Mouse (Mus musculus) erythroblast, adult 5-6 weeks (primary cell): ENCODE data around the gene Myh7b. TPM values are rescaled to one million over a fixed set of nuclear protein-coding genes. Genes with fewer than 3 reads are reported as not detected.

Experiments used
- ATAC-seq: replicated peaks from 2 replicates; pipeline ENCODE4 v1.8.0; 2016; ENCODE audit warnings: moderate number of reproducible peaks, mild to moderate bottlenecking, moderate TSS enrichment, inconsistent platforms; ENCODE audit not compliant: poor library complexity, low FRiP score, severe bottlenecking
- total RNA-seq, 2 experiments: library from RNA; stranded (forward) in 1 of 2; stranded (reverse) in 1 of 2; fragments of 150-400 nt in 1 of 2; fragments of 200-764, 138-1000 nt in 1 of 2; gene quantifications; 2 replicates each; pipeline versions ENCODE4 v1.2.3 to v1.2.4; 2015 to 2017; ENCODE audit warnings: low replicate concordance in 2 of 2

The Myh7b gene
- total RNA-seq, 2 experiments from 2014 or later: not detected

DNA sequence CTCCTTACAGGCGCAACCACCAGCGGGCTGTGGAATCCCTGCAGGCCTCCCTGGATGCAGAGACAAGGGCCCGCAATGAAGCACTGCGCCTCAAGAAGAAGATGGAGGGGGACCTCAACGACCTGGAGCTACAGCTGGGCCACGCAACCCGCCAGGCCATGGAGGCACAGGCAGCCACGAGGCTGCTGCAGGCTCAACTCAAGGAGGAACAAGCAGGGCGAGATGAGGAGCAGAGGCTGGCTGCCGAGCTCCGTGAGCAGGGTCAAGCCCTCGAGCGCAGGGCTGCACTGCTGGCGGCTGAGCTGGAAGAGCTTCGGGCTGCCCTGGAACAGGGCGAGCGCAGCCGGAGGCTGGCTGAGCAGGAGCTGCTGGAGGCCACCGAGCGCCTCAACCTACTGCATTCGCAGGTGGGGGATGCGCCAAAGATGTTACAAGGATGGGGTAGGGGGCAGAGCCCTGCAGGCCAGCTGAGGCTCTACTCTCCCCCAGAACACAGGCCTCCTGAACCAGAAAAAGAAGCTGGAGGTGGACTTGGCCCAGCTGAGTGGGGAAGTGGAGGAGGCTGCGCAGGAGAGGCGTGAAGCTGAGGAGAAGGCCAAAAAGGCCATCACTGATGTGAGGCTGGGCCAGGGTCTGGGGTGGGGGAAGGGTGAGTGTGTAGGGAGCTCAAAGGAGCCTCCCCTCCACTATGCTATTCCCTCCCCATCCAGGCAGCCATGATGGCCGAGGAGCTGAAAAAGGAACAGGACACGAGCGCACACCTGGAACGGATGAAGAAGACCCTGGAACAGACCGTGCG, 21.3 kb downstream of the Myh7b start:
- ATAC-seq: no peak

DNA sequence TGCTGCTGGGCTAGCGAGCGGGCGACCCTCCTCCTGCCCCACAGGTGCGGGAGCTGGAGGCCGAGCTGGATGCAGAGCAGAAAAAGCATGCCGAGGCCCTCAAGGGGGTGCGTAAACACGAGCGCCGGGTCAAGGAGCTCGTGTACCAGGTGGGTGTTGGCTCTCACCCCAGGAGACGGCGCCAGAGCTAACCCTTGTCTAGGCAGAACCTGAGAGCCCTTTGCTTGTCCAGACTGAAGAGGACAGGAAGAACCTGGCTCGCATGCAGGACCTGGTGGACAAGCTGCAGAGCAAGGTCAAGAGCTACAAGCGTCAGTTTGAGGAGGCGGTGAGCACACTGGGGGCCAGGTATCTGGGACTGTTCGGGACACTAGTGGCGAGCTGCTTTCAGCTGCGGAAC, 22.1 kb downstream of the Myh7b start:
- no peak for ATAC-seq

DNA sequence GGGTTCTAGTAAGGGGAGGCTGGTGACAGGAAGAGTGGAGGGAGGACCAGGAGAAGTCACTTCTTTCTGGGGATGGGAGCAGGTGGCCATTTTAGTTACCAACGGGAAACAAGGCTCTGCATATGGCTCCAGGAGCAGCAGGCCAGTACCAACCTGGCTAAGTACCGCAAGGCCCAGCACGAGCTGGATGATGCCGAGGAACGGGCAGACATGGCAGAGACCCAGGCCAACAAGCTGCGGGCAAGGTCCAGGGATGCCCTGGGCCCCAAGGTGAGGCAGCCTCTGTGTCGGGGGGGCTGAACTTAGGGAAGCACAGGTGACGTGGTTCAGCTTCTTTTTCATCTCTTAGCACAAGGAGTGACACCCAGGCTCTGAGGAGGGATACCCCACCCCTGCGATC, 22.7 kb downstream of the Myh7b start:
- no peak for ATAC-seq

DNA sequence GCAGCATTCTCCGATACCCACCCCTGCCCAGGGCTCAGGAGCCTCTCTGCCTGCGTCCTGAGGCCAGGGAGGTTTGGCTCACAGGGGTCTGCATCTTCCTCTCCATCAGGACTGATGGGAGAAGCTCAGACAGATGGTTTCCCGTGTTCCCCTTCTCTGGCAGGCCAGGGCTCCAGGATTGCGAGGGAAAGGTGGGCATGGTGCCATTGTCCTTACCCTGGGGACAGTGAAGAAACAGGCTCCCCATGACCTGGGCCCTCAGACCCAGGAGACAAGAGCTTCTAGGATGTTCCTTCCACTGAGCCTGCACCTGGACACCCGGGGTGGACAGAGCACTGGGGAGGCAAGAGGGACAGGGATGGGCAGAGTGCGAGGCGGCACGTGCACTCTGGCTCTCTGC, 23.6 kb downstream of the Myh7b start:
- ATAC-seq: no peak

DNA sequence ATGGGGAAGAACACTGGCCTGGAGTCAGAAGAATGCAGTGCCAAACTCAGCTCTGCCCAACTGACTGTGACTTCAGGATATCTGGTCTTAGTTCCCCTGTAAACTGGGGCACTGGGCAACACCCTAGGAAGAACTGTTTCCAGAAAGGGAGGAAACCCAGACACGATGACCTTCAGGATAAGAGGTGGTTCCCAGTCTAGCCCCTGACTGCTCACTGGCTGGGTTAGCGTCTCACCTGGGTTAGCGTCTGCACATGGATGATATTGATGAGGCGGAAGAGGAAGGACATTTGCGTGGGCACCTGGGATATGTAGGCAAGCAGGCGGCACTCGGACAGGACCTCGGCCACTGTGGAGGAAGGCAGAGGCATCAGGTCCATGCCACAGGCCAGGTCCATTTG, 24.9 kb downstream of the Myh7b start:
- ATAC-seq: no peak

DNA sequence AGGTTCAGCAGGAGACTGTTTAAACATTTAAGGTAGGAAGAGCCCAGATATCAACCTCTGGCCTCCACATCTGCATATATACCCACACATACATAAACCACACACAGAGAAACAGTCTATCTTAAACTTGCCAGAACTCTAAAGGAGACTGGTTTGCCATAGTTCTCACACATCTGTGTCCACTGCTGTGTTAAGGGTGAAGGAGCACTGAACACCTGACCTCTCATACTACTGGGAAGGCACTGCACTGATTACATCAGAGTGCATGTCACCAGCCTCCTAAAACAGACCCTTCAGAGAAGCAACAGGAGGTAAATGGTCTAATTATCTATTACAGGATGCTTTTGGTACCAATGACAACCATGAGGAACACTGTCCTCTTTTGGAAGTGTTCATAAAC, 25.9 kb downstream of the Myh7b start:
- ATAC-seq: no peak

DNA sequence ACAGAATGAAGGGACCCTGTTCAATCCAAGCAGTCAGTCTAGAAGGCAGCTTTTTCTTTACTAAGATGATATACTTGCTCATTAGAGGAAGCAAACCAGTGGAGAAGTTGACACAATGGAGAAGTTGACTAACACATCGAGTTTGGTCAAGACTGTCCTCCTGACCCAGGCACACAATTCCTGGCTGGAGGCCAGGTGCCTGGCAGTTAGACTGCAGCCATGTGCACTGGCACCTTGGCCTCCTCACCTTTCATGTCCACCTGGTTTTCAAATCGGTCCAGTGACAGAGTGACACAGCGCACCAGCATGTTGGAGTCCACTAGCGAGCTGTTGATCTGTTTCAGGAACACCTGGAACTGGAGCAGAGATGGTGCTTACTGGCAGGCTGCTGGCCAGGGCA, 26.4 kb downstream of the Myh7b start:
- ATAC-seq: no peak

DNA sequence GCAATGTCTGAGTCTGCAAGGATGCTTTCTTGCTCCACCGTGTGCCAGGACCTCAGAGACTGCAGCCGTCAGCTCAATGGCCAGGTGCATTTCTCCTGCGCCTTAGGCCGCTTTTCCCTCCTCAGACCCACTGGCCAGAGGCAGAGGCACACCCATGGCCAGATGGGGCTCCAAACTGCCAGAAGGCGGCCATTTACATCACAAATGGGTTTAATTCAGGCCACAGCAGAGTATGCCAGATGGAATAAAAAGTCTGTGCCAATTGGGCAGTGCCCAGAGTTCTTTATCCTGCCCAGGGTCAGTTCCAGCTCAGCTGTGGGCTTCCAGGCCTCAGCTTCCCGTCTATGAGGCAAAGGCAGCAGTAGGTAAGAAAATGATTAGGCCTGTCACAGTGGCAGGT, 29.6 kb downstream of the Myh7b start:
- no peak for ATAC-seq

DNA sequence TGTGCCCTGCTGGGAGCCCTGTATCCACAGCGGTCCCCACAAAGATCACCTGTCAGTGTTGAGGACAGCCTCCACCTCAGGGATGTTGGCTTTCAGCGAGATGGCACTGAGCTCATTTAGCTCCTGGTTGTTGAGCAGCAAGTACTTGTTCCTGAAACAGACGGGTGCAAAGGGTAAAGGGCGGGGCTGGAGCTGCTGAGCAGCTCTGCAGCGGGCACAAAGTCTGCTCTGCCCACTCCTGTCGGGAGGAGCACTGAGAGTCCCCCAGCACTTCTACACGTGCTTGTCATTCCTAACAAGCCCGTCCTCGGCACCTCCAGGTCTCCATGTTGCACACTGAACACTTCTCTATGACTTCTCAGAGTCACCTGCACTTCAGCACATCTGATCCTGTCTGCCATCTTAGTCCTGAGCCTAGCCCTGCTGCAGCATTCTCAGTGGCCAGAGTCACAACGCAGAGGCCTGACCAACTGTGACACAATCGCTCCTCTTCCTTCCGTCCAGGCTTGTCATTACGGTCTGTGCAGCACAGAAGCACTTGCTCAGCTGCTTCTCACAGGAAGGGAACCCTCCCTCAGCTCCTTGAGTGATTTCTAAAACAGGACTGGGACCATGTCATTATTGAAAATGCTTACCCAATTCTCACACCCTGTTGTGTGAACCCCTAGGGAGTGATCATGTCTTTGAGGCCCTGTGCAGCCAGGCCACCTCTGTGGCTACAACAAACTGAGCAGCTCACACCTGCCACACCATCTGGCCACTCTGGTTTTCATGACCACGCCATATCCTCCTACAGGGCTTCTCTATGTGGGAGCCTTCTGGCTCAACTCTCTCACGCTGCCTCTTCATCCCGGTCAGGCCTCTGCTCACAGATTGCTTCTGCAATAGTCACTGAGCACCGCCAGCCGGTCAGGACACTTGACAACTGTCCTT, 30.8 kb downstream of the Myh7b start:
- no peak; the same call in 1 of the 2 replicates for ATAC-seq

DNA sequence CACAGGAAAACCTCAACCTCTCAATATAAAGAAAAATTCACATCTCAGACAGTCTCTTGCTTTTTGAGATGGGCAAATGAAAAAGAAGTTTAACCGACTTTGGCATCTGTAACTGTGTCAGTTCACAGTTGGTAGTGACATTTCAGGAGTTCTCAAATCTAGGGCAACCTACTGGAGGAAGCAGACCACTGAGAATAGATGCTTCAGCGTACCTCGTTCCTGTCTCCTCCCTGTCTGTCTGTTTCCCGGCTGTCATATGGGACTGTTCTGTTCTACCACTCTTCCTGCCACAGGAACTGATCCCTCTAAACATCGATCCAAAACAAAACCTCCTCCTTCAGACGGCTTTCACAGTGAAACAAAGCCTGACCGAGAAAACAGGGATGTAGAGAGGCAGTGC, 34.7 kb downstream of the Myh7b start:
- no peak for ATAC-seq

DNA sequence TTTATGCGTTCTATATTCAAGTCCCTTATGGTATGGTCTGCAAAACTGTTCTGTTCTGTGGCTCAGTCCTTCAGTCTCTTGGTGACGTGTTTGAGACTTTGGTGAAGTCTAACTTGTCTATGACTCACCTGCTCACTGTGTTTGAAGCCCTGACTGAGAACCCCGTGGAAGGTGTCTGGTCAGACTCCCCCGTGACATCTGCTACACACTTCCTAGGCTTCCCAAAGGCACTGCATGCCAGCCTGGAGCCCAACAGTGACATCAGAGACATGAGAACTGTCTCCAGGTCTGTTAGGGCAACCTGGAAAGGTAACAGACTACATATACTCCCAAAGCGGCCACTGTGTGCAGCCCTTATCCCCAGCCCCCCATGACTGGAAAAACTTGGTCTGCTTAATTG, 41.6 kb downstream of the Myh7b start:
- ATAC-seq: no peak

DNA sequence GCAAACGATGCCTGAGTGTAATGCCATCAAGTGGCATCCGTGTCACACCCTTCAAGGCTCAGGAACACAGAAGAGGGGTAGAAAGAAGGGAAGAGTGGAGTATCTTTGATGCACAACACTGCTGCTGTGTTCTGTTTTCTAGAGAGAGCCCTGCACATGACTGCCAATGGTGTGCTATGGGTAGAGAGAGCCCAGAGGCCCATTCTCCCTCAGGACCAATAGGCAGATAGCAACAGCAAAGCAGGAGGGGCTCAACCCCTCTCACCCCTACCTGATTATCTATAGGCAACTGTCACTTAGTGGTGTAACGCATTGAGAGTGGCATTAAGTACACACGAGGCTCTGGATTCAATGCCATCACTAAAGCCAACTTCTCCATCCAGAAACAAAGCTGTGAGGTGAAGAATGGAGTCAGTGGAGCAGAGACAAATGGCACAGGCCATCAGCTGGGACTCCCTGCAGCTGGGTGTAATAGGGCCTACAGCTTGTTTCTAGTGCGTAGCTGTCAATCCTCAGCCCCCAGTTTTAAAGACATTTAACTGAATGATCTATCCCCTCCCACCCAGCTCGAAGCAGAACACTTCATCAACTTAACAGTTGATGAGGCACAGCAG, 44.9 kb downstream of the Myh7b start:
- no peak for ATAC-seq

DNA sequence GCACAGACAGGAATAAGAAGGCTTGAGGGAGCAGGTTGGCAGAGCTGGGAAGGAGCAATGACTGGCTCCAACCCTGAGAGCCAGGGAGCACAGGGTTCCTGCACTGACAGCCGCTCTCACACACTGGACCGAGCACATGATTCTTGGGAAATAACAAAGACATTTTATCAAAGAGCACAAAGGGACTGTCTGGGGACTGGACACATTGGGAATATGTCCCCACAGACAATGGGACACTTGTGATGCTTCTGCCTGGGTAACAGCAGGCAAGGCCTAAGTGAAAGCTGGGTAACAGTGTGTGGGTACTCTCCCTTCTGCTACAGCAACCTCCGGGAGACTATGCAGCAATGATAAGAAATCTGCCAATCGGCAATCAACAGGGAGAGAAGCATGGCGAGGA, 51.4 kb downstream of the Myh7b start:
- ATAC-seq: no peak

DNA sequence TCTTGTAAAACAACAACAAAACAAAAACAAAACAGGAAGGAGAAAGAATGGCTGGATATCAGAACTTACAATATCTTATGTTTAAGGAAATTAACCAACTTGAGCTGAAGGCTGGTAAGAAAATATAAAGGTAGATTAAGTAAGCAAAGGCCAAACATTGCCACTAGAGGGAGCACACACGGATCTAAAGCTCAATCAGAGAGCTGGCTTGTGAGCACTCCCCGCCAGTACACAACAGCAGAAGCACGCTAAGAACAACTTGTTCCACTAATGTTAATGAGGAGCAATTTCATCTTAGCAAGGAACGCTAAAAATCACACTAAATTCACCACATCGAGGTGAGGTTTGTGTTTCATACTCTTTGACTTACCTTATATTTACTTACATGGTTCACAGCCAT, 52.1 kb downstream of the Myh7b start:
- peak; percentile 89 for ATAC-seq

DNA sequence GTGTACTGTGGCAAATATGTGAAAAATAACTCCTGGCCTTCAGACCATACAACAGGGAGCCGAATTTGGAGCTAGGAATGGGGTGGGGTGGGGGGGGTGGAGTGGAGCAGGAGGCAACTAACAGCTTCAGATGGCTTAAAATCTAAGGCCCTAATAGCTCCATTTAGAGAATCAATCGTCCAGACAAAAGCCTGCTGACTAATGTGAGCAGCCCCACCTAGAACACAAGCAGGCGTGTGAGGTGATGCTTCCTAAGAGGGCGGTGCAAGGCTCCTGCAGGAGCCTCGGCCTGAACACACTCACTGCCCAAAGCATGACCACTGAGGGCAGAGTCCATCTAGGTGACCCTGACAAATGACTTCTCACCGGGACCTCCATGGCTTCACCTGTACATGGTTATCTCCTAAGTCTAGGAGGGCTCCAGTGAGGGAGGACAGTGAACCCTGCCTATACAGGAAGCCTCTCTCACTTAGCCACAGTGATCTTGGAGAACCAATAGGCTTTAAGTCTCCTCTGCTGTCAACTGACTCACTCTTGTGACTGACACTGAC, 53.0 kb downstream of the Myh7b start:
- no peak for ATAC-seq

DNA sequence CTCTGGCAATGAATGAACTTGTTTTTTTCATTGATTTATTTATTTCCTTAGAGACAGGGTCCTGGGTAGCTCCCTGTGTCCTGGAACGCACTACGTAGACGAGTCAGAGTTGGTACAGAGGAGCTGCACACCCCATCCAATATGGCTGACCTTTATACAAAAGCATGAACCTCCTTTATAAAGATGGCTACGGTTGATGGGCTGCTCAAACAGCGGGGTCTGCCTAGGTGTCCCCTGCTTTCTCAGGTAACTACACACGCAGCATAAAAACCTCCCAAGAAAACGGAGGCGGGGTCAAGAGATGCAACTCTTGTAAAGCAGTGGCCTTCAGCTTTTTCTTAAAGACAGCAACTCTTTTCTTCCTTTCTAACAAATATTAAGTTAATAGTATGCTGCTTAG, 56.9 kb downstream of the Myh7b start:
- no peak for ATAC-seq

DNA sequence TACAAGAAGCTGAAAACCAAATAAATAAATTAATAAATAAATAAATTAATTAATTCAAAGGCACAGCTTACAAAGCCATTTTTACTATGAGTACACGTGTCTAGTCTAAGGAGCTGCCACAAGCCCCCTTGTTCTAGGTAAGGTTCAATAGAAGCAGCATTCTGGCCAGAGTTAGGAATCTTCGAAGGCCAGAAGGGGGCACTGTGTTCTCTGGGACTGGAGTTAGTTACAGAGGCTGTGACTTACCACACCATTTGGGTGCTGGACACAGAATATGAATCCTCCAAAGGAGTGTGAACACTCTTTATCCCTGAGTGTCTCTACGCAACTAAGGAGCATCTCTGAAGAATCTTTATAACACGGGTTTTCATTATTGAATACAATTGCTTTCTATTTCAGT, 57.4 kb downstream of the Myh7b start:
- ATAC-seq: peak; percentile 58; the same call in 1 of the 2 replicates

DNA sequence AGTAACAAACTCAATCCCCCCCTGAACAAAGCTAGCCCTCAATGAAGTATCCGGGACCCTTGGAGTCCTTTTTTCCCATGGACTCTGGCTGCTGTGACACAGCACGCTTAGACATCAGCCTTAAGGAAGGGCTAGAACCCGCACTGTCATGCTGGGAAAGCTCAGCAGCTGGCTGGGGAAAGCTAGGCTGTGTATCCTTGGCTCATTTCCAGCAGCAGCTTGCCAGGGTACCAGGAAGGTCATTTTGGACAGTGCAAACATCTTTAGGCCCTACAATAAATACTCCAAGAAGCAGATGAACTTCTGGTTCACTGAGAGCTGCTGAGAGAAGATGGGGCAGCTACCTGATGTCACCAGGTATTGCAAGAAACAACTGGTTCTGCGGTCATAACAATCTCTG, 60.2 kb downstream of the Myh7b start:
- ATAC-seq: no peak

DNA sequence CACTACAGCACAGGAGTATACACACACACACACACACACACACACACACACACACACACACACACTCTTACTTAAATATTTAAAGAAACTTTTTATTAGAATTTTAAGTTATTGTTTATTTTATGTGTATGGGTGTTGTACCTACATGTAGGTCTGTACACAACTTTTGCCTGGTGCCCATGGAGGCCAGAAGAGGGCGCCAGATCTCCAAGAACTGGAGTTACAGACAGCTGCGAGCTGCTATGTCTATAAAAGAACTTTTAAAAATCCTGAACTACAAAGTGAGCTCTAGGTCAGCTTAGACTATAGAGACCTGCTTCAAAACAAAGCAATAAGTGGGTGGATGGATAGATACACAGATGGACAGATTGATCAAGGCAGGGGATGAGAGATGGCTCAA, 62.5 kb downstream of the Myh7b start:
- peak; percentile 71 for ATAC-seq

DNA sequence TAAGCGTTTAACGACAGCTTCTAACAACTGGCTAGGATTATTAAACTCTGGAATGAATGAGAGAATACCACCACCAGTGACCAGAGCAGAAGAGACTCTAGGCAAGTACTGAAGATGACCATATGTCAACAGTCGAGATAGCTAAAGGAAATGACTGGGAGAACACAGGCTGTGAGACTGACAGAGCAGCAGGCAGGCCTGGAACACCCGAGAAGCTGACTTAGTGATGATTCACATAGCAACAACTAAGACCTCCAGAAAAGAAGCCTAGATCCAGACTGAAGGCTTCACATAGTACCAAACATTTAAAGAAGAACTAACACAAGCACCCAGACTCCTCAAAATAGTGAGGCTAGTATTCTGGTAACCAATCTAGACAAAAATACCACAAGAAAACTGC, 64.1 kb downstream of the Myh7b start:
- ATAC-seq: no peak
